Mouse (Mus musculus) midbrain, embryonic 13.5 days (tissue): ENCODE measurements around the gene Elavl3. TPM values are rescaled to one million over a fixed set of nuclear protein-coding genes. Genes with fewer than 3 reads are reported as not detected.

ENCODE experiments used
- ATAC-seq: fragments of 200-750 bp; cut with Nextera tagmentation; 2 replicates; pipeline ENCODE4 v1.8.0; 2017; ENCODE audit warnings: mild to moderate bottlenecking, moderate TSS enrichment, moderate library complexity
- H3K27ac ChIP-seq: fragments of 300-500 bp; sonication (generic); 2 replicates; pipeline ENCODE4 v1.5.1; 2015; ENCODE audit warnings: inconsistent platforms, mild to moderate bottlenecking, moderate library complexity
- H3K27me3 ChIP-seq: fragments of 300-500 bp; sonication (generic); 2 replicates; pipeline ENCODE4 v1.6.1; 2015; ENCODE audit warnings: mild to moderate bottlenecking, inconsistent platforms
- H3K36me3 ChIP-seq: fragments of 300-500 bp; sonication (generic); 2 replicates; pipeline ENCODE4 v1.6.1; 2015; ENCODE audit warnings: mild to moderate bottlenecking, inconsistent platforms
- H3K4me1 ChIP-seq: fragments of 300-500 bp; sonication (generic); replicated peaks from 2 replicates; pipeline ENCODE4 v1.6.1; 2015; ENCODE audit warnings: inconsistent platforms
- H3K4me2 ChIP-seq: fragments of 300-500 bp; sonication (generic); replicated peaks from 2 replicates; pipeline ENCODE4 v1.6.1; 2015; ENCODE audit warnings: moderate library complexity, mild to moderate bottlenecking, inconsistent platforms
- H3K4me3 ChIP-seq: fragments of 300-500 bp; sonication (generic); replicated peaks from 2 replicates; pipeline ENCODE4 v1.5.1; 2015; ENCODE audit warnings: mild to moderate bottlenecking, inconsistent platforms
- H3K9ac ChIP-seq: fragments of 300-500 bp; sonication (generic); replicated peaks from 2 replicates; pipeline ENCODE4 v1.6.1; 2015; ENCODE audit warnings: mild to moderate bottlenecking, inconsistent platforms
- H3K9me3 ChIP-seq: fragments of 300-500 bp; sonication (generic); 2 replicates; pipeline ENCODE4 v1.6.1; 2016; ENCODE audit warnings: mild to moderate bottlenecking, inconsistent platforms
- WGBS: fragments of 180-500 bp; shearing (Covaris S2); methylation state at CpG from one replicate; pipeline ENCODE4 v1.1.7; 2015; 5-methylcytosine and 5-hydroxymethylcytosine counted together
- polyA plus RNA-seq: library from polyadenylated mRNA; unstranded; fragments of >200 nt; fragmentation: Nextera tagmentation; extraction: Ambion mirVana; gene quantifications from 2 replicates; pipeline ENCODE4 v1.2.1, GENCODE M21; 2015

The Elavl3 gene
- polyA plus RNA-seq, 1 experiment from 2014 or later = 89.4 TPM

DNA sequence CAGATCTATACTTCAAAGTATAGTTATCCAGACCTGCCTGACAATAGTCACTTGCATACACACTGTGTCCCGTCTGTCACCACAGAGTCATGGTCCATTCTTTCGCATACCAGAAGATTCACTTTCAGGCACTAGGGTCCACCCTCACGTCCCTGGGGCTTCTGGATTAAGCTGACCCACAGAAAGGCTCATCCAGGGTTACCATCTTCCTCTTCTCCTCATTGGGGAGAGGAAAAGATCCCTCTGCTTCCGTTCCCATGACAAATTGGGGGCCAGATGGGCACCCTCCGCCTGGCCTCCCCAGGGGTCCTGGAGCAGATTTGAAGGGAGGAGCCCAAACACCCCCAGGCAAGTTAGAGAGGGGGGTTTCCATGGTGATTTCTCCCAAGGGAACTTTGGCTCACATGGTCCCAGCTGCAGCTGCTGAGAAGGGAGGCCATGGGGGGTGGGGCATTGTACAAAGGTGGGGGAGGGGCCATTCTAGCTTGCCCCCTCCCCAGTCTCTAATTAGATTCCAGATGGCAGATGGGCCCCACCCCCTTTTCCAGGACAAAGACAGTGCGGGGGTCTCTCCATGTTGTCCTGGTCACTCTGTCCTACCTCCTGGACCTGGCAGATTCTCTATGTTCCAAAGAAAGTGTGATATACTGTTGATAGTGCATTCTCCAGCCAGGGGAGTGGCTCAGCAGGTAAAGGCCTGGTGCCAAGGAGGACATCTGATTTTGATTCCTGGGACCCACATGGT, 16.4 kb downstream of the Elavl3 start:
- Histone ChIP-seq H3K27ac (peak overlapping the region; percentile 30), H3K36me3 (peaks cover 64% of the 10 kb centered on the region), H3K4me1 (peaks cover 33% of the 10 kb centered on the region), H3K4me2 (no peak overlapping the region), H3K4me3 (no peak overlapping the region), H3K9ac (no peak overlapping the region), H3K9me3 (no peaks in the 10 kb centered on the region), H3K27me3 (no peaks in the 10 kb centered on the region)
- WGBS = 26% methylated on average over 6 of the region's 6 CpGs
- ATAC-seq = peak; percentile 67

DNA sequence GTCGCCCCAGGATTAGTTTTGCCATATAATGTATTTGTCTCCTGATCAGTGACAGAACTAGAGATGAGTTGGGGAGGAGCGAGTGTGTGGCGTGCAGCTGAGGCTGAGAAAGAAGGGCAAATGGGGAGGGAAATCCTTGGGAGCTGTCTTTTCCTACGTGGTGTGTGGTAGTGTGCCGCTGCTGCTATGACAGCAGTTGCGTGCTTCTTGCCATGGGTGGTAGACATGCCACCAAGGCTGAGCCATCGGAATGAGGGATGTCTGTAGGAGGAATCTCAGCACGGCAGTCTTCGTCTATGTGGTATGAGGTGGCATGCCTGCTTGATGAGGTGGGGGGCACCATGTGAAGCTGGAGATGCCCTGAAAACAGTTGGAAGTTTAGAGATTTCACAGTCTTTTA, 21.4 kb downstream of the Elavl3 start:
- Histone ChIP-seq H3K9me3 (no peaks in the 10 kb centered on the region), H3K4me3 (no peak overlapping the region), H3K27ac (no peak overlapping the region), H3K36me3 (peaks cover 89% of the 10 kb centered on the region), H3K27me3 (no peaks in the 10 kb centered on the region), H3K9ac (no peak overlapping the region), H3K4me2 (no peak overlapping the region), H3K4me1 (peaks cover 36% of the 10 kb centered on the region)
- ATAC-seq = no peak
- WGBS = 93% methylated on average over 9 of the region's 9 CpGs

DNA sequence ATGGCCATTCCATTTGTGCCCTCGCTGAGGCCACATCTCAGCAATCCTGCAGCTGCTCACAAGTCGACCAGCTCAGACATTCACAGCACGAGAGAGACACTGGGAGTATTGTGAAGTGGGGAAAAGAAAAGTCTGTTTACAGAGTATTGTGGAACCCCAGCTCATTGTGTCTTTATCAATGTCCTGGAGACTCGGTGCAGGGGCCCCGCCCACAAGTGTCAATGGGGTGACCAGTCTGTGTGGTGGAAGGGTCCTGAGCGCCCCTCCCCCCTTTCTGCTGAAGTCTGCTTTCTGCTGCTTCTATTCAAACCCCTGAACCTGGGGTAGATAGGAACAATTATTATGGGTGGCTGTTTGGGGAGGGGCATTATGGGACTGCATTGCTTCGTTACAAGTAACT, 23.4 kb downstream of the Elavl3 start:
- Histone ChIP-seq H3K36me3 (peaks cover 88% of the 10 kb centered on the region), H3K4me2 (no peak overlapping the region), H3K9me3 (no peaks in the 10 kb centered on the region), H3K4me3 (no peak overlapping the region), H3K9ac (no peak overlapping the region), H3K27ac (0 out of 2 replicates have a peak overlapping the region, but pooled peaks have one; percentile 45), H3K4me1 (peaks cover 34% of the 10 kb centered on the region), H3K27me3 (no peaks in the 10 kb centered on the region)
- 31% methylated on average over 7 of the region's 7 CpGs for whole genome bisulfite sequencing
- ATAC-seq = peak; percentile 21; the same call in 1 of the 2 replicates

DNA sequence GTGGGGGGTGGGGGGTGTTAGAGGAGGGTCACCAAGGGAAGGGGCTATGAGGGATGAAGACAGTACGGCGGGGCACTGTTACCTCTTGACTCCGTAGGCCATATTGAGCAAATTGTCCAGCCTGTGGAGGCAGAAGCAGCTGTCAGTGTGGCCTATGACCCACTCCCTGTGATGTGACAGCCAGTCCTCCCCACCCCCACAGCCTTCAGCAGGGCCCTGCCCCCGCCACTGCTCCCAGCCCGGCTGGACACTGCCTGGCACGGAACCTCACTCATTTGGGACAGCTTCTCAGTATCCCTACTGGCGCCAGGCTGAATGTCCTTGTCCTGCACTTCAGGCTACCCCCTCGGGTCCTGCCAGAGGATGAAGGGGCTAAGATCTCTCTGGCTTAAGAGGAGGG, 27.2 kb downstream of the Elavl3 start:
- Histone ChIP-seq H3K27me3 (no peaks in the 10 kb centered on the region), H3K4me2 (no peak overlapping the region), H3K27ac (0 out of 2 replicates have a peak overlapping the region, but pooled peaks have one; percentile 9), H3K9me3 (no peaks in the 10 kb centered on the region), H3K36me3 (peaks cover 75% of the 10 kb centered on the region), H3K4me1 (peaks cover 30% of the 10 kb centered on the region), H3K9ac (no peak overlapping the region), H3K4me3 (no peak overlapping the region)
- ATAC-seq = peak; percentile 22; the same call in 1 of the 2 replicates
- 51% methylated on average over 8 of the region's 8 CpGs for WGBS

DNA sequence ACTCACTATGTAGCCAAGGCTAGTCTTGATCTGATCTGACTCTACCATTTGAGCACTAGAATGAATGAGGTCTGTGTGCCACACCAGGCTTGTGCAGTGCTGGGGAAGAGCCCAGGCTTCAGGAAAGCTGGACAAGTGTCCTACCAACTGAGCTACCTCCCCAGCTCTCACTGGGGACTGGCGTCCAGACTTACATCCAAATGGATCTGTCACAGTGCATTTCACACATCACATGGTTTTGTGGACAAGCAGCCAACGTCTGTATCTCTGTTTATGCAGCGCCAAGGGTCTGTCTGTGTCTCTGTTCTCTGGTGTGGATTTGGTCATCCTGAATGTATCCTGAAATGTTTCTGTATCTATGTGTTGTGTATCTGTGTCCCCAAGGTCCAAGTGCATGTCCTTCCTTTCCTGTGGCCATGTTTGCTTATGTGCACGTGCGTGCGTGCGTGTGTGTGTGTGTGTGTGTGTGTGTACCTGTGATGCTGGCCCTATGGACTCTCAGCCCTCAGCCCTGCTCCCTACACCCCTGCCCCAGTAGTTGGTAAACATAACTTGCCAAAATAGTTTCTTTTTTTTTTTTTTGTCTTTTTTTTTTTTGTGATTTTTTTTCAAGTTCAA, 34.5 kb downstream of the Elavl3 start:
- Histone ChIP-seq H3K36me3 (peaks cover 76% of the 10 kb centered on the region), H3K4me3 (no peak overlapping the region), H3K4me2 (no peak overlapping the region), H3K9ac (no peak overlapping the region), H3K27me3 (no peaks in the 10 kb centered on the region), H3K4me1 (0 out of 2 replicates have a peak, but pooled peaks cover 2% of the 10 kb centered on the region), H3K9me3 (no peaks in the 10 kb centered on the region), H3K27ac (no peak overlapping the region)
- ATAC-seq = no peak
- 73% methylated on average over 7 of the region's 7 CpGs for WGBS

DNA sequence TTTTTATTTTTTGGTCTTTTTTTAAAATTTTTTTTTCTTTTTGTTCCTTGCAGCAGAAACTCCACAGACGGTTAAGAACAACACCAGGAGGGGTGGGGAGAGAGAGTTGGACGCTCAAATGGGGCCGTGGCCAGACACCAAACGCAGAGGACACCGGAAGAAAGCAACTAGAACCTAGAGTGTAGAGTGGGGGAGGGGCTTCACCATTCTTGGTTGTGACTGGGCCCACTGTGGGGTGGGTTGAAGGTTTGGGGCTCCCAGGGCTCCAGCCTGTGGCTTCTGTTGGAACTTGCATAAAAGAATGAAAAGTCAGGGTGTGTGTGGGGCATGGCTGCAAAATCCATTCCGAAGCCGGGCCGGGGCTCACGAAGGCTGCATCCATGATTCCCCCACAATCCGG, 35.6 kb downstream of the Elavl3 start:
- Histone ChIP-seq H3K27me3 (no peaks in the 10 kb centered on the region), H3K9ac (no peak overlapping the region), H3K9me3 (no peaks in the 10 kb centered on the region), H3K4me3 (no peak overlapping the region), H3K27ac (peak overlapping the region; percentile 39; the same call in 1 of the 2 replicates), H3K36me3 (peaks cover 85% of the 10 kb centered on the region), H3K4me1 (0 out of 2 replicates have a peak, but pooled peaks cover 2% of the 10 kb centered on the region), H3K4me2 (no peak overlapping the region)
- no peak for ATAC-seq
- 69% methylated on average over 10 of the region's 10 CpGs for WGBS

DNA sequence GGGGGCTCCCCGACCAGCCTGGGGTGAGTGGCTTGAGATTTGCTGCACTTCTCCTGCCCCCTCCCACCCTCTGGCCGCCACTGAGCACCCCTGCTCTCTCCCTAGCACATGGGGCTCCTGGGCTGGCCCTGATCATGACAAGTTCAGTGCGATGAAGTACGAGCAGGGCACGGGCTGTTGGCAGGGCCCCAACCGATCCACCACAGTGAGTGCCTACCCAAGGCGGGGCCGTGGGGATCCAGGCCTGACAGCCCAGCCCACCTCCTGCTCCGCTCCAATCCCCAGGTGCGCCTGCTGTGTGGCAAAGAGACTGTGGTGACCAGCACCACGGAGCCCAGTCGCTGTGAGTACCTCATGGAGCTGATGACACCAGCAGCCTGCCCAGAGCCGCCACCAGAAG, 39.1 kb downstream of the Elavl3 start:
- Histone ChIP-seq H3K9ac (no peak overlapping the region), H3K9me3 (no peaks in the 10 kb centered on the region), H3K27me3 (no peaks in the 10 kb centered on the region), H3K4me3 (no peak overlapping the region), H3K36me3 (peaks cover 93% of the 10 kb centered on the region), H3K4me2 (no peak overlapping the region), H3K27ac (no peak overlapping the region), H3K4me1 (0 out of 2 replicates have a peak, but pooled peaks cover 6% of the 10 kb centered on the region)
- ATAC-seq = peak; percentile 18
- WGBS = 92% methylated on average over 13 of the region's 13 CpGs

DNA sequence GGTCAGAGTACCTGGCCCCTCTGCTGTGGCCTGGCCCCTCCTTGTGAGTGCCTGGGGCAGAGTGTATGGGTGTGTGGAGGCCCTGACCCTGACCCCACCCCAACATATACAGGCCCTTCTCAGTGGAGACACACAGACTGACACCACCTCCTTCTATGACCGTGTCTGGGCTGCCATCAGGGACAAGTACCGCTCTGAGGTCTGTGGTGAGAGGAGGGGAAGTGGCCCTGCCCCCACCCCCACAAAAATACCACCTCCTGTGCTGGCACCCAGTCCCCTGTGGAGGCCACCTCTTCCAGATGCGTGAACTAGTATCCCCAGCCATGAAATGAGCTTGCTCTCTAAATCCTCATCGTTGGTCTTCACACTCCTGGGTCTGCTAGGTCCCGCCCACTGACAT, 40.8 kb downstream of the Elavl3 start:
- 92% methylated on average over 5 of the region's 5 CpGs for WGBS

DNA sequence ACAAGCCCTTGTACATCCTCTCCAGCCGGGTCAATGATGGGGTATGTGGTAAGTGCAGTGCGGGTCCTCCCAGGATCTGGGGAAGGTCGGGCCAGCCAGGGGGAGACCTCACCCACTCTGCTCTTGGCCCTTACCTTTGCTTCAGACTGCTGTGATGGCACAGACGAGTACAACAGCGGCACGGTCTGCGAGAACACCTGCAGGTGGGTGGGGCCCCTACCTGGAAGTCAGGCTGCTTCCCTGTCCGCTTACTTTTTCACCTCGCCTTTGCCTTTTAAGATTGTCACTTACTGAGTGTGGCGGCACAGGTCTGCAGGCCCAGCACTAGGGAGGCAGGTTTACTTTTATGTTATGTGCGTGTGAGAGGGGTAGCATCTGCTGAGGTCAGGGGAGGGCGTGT, 47.3 kb downstream of the Elavl3 start:
- Histone ChIP-seq H3K36me3 (peaks cover 56% of the 10 kb centered on the region), H3K27ac (no peak overlapping the region)
- no peak for ATAC-seq

More for the DNA sequence above, 40.8 kb downstream of the Elavl3 start:
- 0 out of 2 replicates have a peak overlapping the region, but pooled peaks have one; percentile 2 for H3K27ac ChIP-seq
- peak; percentile 31; the same call in 1 of the 2 replicates for ATAC-seq
- H3K9ac ChIP-seq = no peak overlapping the region
- H3K27me3 ChIP-seq = no peaks in the 10 kb centered on the region
- H3K4me1 ChIP-seq = peaks cover 9% of the 10 kb centered on the region; the same call in 1 of the 2 replicates
- H3K4me2 ChIP-seq = no peak overlapping the region
- H3K9me3 ChIP-seq = no peaks in the 10 kb centered on the region
- H3K36me3 ChIP-seq = peaks cover 96% of the 10 kb centered on the region
- no peak overlapping the region for H3K4me3 ChIP-seq

DNA sequence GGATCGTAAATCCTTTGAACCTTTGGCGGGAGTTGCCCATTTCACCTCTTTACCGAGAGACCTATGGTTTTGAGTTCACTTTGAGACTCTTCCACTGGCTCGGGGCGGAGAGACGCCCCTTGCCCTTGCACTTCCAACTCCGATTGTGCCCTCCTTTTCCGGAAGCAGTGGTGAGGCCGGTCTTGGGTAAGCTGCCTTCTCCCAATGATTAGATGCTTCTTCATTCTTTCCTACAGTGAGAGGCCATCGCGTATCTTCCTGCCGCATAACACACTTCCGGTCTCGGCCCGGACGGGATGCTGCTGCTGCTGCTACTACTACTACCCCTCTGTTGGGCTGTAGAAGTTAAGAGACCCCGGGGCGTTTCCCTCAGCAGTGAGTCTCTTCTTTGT, 48.7 kb downstream of the Elavl3 start:
- H3K36me3 ChIP-seq = peaks cover 43% of the 10 kb centered on the region
- H3K27me3 ChIP-seq = no peaks in the 10 kb centered on the region
- peak overlapping the region; percentile 85 for H3K4me3 ChIP-seq
- peaks cover 43% of the 10 kb centered on the region for H3K4me1 ChIP-seq
- peak overlapping the region; percentile 94 for H3K4me2 ChIP-seq
- H3K9me3 ChIP-seq = no peaks in the 10 kb centered on the region
- peak overlapping the region; percentile 83 for H3K9ac ChIP-seq
- H3K27ac ChIP-seq = peak overlapping the region; percentile 84
- WGBS = under 1% methylated on average over 18 of the region's 18 CpGs
- peak; percentile 19 for ATAC-seq

More for the DNA sequence above, 47.3 kb downstream of the Elavl3 start:
- 94% methylated on average over 12 of the region's 12 CpGs for WGBS
- 0 out of 2 replicates have a peak overlapping the region, but pooled peaks have one; percentile 1 for H3K9ac ChIP-seq
- peaks cover 43% of the 10 kb centered on the region for H3K4me1 ChIP-seq
- H3K4me3 ChIP-seq = no peak overlapping the region; the same call in 1 of the 2 replicates
- no peaks in the 10 kb centered on the region for H3K27me3 ChIP-seq
- peak overlapping the region; percentile 94 for H3K4me2 ChIP-seq
- H3K9me3 ChIP-seq = no peaks in the 10 kb centered on the region

DNA sequence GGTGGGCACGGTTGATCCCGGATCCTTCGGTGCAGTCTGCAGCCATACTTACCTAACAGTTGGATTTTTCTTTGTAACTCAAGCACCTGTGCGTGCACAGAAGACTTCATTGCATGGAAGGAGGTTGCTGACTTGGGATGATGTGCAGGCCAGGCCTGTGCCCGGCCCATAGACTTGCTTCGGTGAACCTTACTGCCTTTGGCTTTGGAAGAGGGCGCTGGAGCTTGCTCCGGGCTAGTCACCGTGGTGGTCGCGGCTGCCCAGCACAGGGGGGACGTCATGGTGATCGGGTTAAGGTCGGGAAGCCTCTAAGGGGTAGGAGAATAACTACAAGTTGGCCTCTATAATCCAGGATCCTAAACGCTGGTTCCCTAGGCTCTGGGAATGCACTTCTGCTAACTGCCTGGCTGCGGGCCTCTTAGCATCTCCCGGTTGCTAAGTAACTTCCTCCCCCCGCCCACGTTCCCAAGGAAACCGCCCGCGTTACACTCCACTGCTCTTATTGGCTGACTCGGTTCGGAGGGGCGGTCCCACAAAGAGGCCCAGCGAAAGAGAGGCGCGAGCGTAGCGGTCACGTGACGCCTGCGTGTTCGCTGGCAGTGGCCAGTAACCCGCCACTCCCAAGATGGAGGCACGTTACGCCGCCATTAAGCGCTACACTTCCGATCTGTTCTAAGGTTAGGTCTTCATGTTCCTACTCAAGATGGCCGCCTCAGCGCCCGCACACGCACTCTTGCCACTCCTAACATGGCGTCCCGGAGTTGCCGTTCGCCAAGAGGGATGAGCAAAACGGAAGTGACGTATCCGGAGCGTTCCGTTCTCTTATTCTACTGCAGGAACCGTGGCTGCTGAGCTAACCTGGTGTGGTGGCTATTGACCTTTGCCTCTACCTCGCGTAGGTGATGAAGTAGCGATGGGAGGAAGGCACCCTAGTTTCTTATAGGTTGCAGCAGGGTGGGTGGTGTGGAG, 49.3 kb downstream of the Elavl3 start, which contains the start of the genes Ccdc151 and Prkcsh:
Gene Ccdc151, minus strand, starts transcription at position 441 of the 969 bp plus-strand sequence.
Gene Prkcsh, plus strand, starts transcription at position 613 of the 969 bp plus-strand sequence.
- Histone ChIP-seq H3K36me3 (peaks cover 36% of the 10 kb centered on the region), H3K9me3 (no peaks in the 10 kb centered on the region), H3K4me1 (peaks cover 43% of the 10 kb centered on the region), H3K4me3 (peak within 1 kb of the TSS; percentile 85), H3K4me2 (peak within 1 kb of the TSS; percentile 94), H3K27me3 (no peaks in the 10 kb centered on the region), H3K9ac (peak within 1 kb of the TSS; percentile 83), H3K27ac (peak within 1 kb of the TSS; percentile 84)
- 5% methylated on average over 57 of the region's 57 CpGs for WGBS
- ATAC-seq = peak; percentile 99
